Mouse (Mus musculus) brain, embryonic 14.5 days (tissue): ENCODE data around the gene Glrp1. TPM values are rescaled to one million over a fixed set of nuclear protein-coding genes. Genes with fewer than 3 reads are reported as not detected.

Experiments used
- DNase-seq: peaks from one replicate; pipeline ENCODE4 v3.0.0-alpha.2; 2011; ENCODE audit warnings: low read depth
- CTCF ChIP-seq: fragments of 200-500 bp; IDR thresholded peaks from 2 replicates; pipeline ENCODE4 v1.5.1; 2012; ENCODE audit warnings: inconsistent platforms, mild to moderate bottlenecking, moderate library complexity, borderline replicate concordance; ENCODE audit not compliant: insufficient read depth, insufficient read length; ENCODE audit errors: extremely low read depth
- POLR2A ChIP-seq: fragments of 200-500 bp; IDR thresholded peaks from 2 replicates; pipeline ENCODE4 v1.6.1; 2012; ENCODE audit warnings: mild to moderate bottlenecking, inconsistent platforms, borderline replicate concordance; ENCODE audit not compliant: poor library complexity, insufficient read depth, insufficient read length, severe bottlenecking; ENCODE audit errors: extremely low read depth
- polyA plus RNA-seq: library from polyadenylated mRNA; depleted of rRNA; stranded (reverse); fragments of >200 nt; gene quantifications from 2 replicates; pipeline ENCODE4 v1.2.3, GENCODE M21; 2012; rRNA removed

Glrp1 gene
- 0.04 TPM in 1 of 2 replicates, not detected in the other for polyA plus RNA-seq

DNA sequence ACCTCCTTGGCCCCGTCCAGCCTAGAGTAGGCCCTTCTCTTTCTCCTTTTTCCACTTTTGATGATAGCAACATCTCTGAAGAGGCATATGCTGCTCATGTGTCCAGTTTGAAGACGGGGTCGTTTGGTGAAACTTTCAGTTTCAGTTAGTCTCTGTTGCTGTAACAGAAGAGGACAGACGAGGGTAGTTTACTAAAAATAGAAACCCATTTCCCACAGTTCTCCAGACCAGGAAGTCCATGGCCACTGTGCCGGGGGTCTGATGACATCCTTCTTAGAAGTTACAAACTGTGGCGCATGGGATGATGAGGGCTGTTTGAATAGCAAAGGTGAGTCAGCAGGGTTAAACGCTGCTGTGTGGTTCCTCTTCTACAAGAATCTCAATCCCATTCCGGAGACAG lies at the start of gene Glrp1:
Gene Glrp1, minus strand, starts transcription at position 278 of the 400 bp plus-strand sequence.
- TF ChIP-seq CTCF (no peak), POLR2A (no peak)
- no peak for DNase-seq

GRCm38 (mm10) chr1:88559258-88559657 lies 49.4 kb upstream of the Glrp1 start:
- DNase-seq: peak; percentile 58
- TF ChIP-seq CTCF: no peak
- no peak for TF ChIP-seq POLR2A

DNA sequence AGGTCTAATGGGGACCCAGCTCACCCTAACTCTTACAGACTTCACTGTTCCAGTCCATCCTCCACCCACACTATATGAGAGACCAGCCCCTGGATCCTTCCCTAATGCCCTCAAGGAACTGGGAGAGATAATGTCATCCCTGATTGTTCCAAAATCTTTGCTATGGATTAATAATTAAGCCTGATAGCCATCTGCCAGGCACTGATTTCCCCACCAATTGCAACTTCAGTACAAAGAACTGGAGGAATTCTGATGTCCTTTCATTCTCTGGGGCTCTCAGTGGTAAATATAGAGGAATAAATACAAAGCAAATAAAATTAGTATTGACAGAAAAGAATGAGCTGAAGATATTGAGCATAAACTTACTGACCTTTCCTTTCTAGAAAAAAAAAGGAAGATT lies 48.9 kb upstream of the Glrp1 start:
- TF ChIP-seq POLR2A (no peak), CTCF (no peak)
- DNase-seq: no peak

GRCm38 (mm10) chr1:88556401-88556800 lies 46.5 kb upstream of the Glrp1 start:
- no peak for DNase-seq
- no peak for TF ChIP-seq CTCF
- TF ChIP-seq POLR2A: no peak

- TF ChIP-seq CTCF (no peak), POLR2A (no peak)
- peak; percentile 48 for DNase-seq
These were observed 43.8 kb upstream of the Glrp1 start for GRCm38 (mm10) chr1:88553500-88554187.

DNA sequence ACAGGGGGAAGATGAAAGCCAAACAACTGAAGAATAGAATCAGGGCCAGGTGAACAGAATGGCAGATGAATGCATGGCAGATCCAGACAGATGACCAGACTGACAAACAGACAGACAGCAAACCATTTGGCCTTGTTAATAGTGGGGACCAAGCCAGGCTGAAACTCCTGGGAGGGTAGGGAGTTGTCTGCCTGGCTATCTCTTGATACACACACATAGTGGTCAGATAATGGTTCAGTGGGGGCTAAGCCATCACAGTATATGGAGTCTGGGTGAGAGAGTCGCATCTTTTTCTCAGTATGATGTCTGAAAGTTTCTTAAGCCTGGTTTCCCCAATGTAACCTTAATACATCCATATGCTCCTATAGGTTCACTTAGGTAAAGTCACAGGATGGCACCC lies 39.4 kb upstream of the Glrp1 start:
- TF ChIP-seq POLR2A (no peak), CTCF (no peak)

DNA sequence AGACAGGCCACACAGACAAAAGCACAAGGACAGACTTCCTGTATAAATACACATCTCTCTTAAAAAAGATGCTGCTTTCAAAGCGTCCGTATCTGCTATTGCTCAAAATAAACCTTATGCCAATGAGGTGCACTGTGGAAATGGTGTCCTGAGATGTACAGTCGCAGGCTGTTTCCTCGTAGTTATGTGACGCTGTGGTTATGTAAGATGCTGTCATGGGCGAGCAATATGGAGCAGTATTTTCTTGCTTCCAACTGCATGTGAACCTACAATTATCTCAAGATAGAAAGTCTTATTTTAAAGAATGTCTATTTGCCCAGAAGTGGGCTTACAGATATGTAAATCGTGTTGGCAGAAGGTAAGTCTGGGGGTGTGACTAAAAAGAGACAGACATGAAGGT lies 37.3 kb upstream of the Glrp1 start:
- no peak for TF ChIP-seq CTCF
- TF ChIP-seq POLR2A: no peak
- no peak for DNase-seq

More for the DNA sequence above, 39.4 kb upstream of the Glrp1 start:
- DNase-seq: no peak

DNA sequence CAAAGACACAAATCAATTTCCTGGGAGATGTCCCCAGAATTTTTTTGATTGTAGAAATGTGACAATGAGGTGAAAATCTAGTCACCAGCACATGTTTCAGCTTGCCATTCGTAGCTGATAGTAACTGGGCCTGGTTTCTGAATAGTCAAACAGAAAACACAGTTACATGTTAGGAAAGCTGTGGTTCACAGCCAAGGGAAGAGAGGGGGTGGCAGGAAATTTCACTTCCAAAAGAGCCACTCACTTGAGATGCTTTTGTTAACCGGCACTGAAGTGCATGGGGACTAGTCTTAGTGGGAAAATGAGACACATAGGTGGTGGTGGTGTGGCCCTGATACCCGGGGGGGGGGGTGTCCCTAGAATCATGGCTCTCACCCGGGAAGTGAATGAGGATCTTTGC lies 33.7 kb upstream of the Glrp1 start:
- no peak for DNase-seq
- no peak for TF ChIP-seq POLR2A
- no peak for TF ChIP-seq CTCF

DNA sequence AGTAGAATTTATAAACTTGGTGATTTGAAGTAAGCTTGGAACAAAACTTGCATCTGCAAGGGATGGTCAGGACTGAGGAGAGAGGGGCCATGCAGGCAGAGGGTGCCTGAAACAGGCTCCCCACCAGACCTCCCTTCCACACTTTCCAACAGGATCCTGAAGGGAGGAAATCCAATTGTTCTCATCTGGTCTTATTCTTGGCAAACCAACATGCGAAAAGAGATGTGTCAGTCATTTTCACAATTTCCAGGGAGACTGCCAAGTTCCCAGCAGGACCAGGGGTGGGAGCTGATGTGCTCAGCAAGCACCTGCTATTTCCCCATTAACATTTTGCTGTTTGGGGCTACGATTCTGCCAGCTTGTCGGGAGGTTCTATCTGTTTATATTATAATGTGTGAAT lies 30.0 kb upstream of the Glrp1 start:
- DNase-seq: peak; percentile 92
- TF ChIP-seq CTCF: no peak
- no peak for TF ChIP-seq POLR2A

DNA sequence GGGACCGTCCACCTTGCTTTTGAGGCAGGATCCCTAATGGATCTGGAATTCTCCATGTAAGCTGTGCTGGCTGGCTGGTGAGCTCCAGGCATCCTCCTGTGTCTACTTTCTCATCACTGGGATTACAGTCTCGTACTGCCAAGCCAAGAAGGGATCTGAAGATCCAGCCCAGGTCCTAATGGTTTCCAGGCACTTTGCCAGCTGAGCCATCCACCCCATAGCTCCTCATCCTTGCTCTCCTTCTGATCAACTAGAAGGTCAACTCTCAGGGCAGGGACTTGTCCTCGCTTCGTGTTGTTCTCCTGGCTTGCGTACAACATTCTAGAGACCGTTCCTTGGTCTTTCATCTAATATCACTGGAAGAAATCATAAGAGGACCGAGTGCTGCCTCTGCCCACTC lies 29.4 kb upstream of the Glrp1 start:
- peak; percentile 54 for DNase-seq
- TF ChIP-seq POLR2A: no peak
- TF ChIP-seq CTCF: no peak

GRCm38 (mm10) chr1:88536308-88536707 lies 26.4 kb upstream of the Glrp1 start:
- TF ChIP-seq CTCF (no peak), POLR2A (no peak)
- no peak for DNase-seq

DNA sequence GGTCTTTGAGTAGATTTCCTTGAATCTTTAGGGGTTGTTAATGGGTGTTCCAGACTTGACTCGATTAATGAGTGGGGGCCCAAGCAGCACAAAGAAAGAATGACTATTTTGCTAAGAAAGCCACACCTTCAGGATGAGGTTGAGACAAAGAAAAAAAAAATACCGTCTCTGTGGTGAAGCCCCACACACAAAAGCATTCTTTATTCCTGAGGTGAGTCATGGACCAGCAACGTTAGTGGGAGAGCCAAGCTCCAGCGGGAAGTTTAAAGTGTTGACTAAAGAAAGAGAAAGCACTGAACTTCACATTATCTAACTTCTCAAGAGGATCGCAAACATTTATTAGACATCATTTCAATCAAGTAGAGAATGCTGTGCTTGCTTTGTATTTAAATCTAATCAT lies 24.2 kb upstream of the Glrp1 start:
- TF ChIP-seq CTCF (no peak), POLR2A (no peak)
- DNase-seq: no peak
